ENCODE assay signal across 10 mouse cellular contexts in genomic region chr9:86360536-86360935, GRCm38 (mm10).
DNase-seq lines count a peak whose midpoint lies in the region; TF ChIP-seq lines count a peak whose summit lies in the region.
"Had no signal": no experiment of that assay in that cellular context is flagged by ENCODE, and none has a peak within 500 bp of the region (broad histone marks: within the 10 kb centered on the region; RNA-seq: fewer than 3 reads in every experiment).

No protein-coding gene starts in this region.

- no peak for TF ChIP-seq CTCF in gastrocnemius, adult 2 months (IDR thresholded peaks at IDR 0.05)

- peak; percentile 8 for DNase-seq in heart, postnatal 4 days
- DNase-seq in heart, postnatal 10 days, result no peak
- peak; percentile 36 for DNase-seq in ovary, postnatal 14 days (ENCODE audit: low spot score)
- DNase-seq in ovary, postnatal 10 days (ENCODE audit: low spot score), result no peak
- DNase-seq in kidney, adult 8-10 months, result peak; percentile 46 to 68
- peak; percentile 48 to 53 for DNase-seq in urinary bladder, postnatal 36 days (ENCODE audit: low spot score in 2 of 2)
- DNase-seq in gastrocnemius, adult 2 months, result no peak
- DNase-seq in gastrocnemius, adult 8-10 months (ENCODE audit: low spot score in 2 of 2), result no peak
- DNase-seq: thymus, postnatal 36 days had no signal

- intact Hi-C loops in heart, postnatal 10 days (cut with DNase I), result no loop called here
- intact Hi-C loops in gastrocnemius, adult 2 months (cut with DNase I), result no loop called here

- H3K27ac ChIP-seq in gastrocnemius, adult 2 months, result no peak overlapping the region
- H3K27ac ChIP-seq: macrophage had no signal

- no peak overlapping the region for H3K4me3 ChIP-seq in gastrocnemius, adult 2 months

Comparison
In these comparisons a context has a peak if more than half of its experiments do, and no peak if none do; other contexts are left out.
1. DNase-seq: peak in heart, postnatal 4 days (single experiment), ovary, postnatal 14 days (single experiment), kidney, adult 8-10 months (2 of 2) and urinary bladder, postnatal 36 days (2 of 2); none in heart, postnatal 10 days (0 of 2), ovary, postnatal 10 days (single experiment), gastrocnemius, adult 2 months (single experiment) and gastrocnemius, adult 8-10 months (0 of 2).